Mouse (Mus musculus) embryo, embryonic 9.5 days (tissue): ENCODE results near the gene Atf4.

ENCODE experiments used
- DNase-seq: peaks from one replicate; pipeline ENCODE4 v3.0.0-alpha.2; 2017; ENCODE audit errors: extremely low spot score

Gene Atf4

GRCm38 (mm10) chr15:80280646-80281045 lies 25.7 kb downstream of the Atf4 start:
- DNase-seq, result peak; percentile 40

- DNase-seq, result no peak
These were observed 31.9 kb downstream of the Atf4 start, which contains the start of gene Cacna1i for GRCm38 (mm10) chr15:80286851-80287415. Gene Cacna1i (plus strand): TSS chr15:80287238.

GRCm38 (mm10) chr15:80288036-80288435 lies 33.1 kb downstream of the Atf4 start:
- no peak for DNase-seq

- DNase-seq, result peak; percentile 75
These were observed 34.5 kb downstream of the Atf4 start for GRCm38 (mm10) chr15:80289436-80289835.

GRCm38 (mm10) chr15:80297146-80297545 lies 42.2 kb downstream of the Atf4 start:
- no peak for DNase-seq

- DNase-seq, result no peak
These were observed 48.8 kb downstream of the Atf4 start for GRCm38 (mm10) chr15:80303779-80304178.

GRCm38 (mm10) chr15:80304188-80304587 lies 49.2 kb downstream of the Atf4 start:
- no peak for DNase-seq

- no peak for DNase-seq
These were observed 51.2 kb downstream of the Atf4 start for GRCm38 (mm10) chr15:80306146-80306545.
